In the genomic region with DNA sequence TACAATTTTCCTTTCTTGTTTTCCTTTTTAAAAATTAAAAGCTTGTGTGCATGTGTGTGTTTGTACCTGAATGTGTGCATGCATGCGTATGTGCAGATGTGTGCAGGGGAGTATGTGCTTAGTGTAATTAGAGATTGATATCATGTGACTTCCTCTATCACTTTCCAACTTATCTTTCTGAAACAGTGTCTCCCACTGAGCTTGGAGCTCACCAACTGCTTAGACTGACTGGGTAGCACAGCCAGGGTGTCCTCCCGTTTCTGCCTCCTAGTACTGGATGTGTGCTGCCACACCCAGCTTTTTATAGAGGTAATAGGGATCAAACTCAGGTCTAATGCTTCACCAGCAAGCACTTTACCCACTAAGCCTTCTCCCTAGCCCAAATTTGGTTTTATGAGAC, we compare ENCODE assay signal across 27 mouse cellular contexts. TPM values are rescaled to one million over a fixed set of nuclear protein-coding genes. Genes with fewer than 3 reads are reported as not detected.
DNase-seq lines count a peak whose midpoint lies in the region; ATAC-seq and TF ChIP-seq lines count a peak whose summit lies in the region.
"Had no signal": no experiment of that assay in that cellular context is flagged by ENCODE, and none has a peak within 500 bp of the region (broad histone marks: within the 10 kb centered on the region; RNA-seq: fewer than 3 reads in every experiment).

No protein-coding gene starts in this region.

- H3K27ac ChIP-seq in liver, embryonic 12.5 days: no peak overlapping the region
- no peak overlapping the region for H3K27ac ChIP-seq in liver, postnatal 0 days (ENCODE audit: low read depth)
- no peak overlapping the region for H3K27ac ChIP-seq in liver, embryonic 16.5 days (ENCODE audit: low read length)
- H3K27ac ChIP-seq: embryonic facial prominence, embryonic 13.5 days; embryonic facial prominence, embryonic 15.5 days; forebrain, embryonic 10.5 days; forebrain, embryonic 12.5 days had no signal

- TF ChIP-seq EP300 in liver, postnatal 0 days (IDR thresholded peaks at IDR 0.05; ENCODE audit: low read depth): no peak

- H3K4me2 ChIP-seq in liver, embryonic 12.5 days: no peak overlapping the region
- H3K4me2 ChIP-seq in liver, postnatal 0 days (ENCODE audit: low read depth, low read length): no peak overlapping the region
- H3K4me2 ChIP-seq in liver, embryonic 16.5 days (ENCODE audit: low read depth, low read length): no peak overlapping the region
- H3K4me2 ChIP-seq: embryonic facial prominence, embryonic 13.5 days; embryonic facial prominence, embryonic 15.5 days; forebrain, embryonic 12.5 days had no signal

- peak; percentile 37; the same call in 1 of the 2 replicates for ATAC-seq in liver, embryonic 12.5 days
- no peak for ATAC-seq in liver, postnatal 0 days
- peak; percentile 13; the same call in 1 of the 2 replicates for ATAC-seq in liver, embryonic 16.5 days (ENCODE audit: low read depth)
- ATAC-seq in megakaryocyte-erythroid progenitor cell, adult 5-6 weeks (replicated peaks; ENCODE audit: low FRiP score, low TSS enrichment, poor library complexity, severe bottlenecking): 0 out of 2 replicates have a peak, but pooled peaks have one; percentile 37
- ATAC-seq: activated CD4-positive, CD25-positive, alpha-beta regulatory T cell, adult 4 months; CD4-positive, CD25-positive, alpha-beta regulatory T cell, adult 4 months; forebrain, embryonic 14.5 days; forebrain, embryonic 16.5 days; Patski had no signal

- peaks cover 12% of the 10 kb centered on the region for H3K36me3 ChIP-seq in liver, embryonic 12.5 days
- 0 out of 2 replicates have a peak, but pooled peaks cover 5% of the 10 kb centered on the region for H3K36me3 ChIP-seq in liver, postnatal 0 days (replicated peaks; ENCODE audit: insufficient read depth, low read length)
- H3K36me3 ChIP-seq in liver, embryonic 16.5 days (ENCODE audit: control insufficient read depth, insufficient read depth): no peaks in the 10 kb centered on the region

- H3K4me3 ChIP-seq in liver, embryonic 12.5 days: no peak overlapping the region
- no peak overlapping the region for H3K4me3 ChIP-seq in liver, postnatal 0 days (ENCODE audit: low read depth, low read length)
- no peak overlapping the region for H3K4me3 ChIP-seq in liver, embryonic 16.5 days (ENCODE audit: low read depth, low read length)
- H3K4me3 ChIP-seq: embryonic facial prominence, embryonic 13.5 days; embryonic facial prominence, embryonic 15.5 days; erythroblast, embryonic 14.5 days; forebrain, embryonic 10.5 days; forebrain, embryonic 12.5 days had no signal

- H3K9ac ChIP-seq in liver, embryonic 12.5 days: no peak overlapping the region
- H3K9ac ChIP-seq in liver, postnatal 0 days (replicated peaks): no peak overlapping the region
- no peak overlapping the region for H3K9ac ChIP-seq in liver, embryonic 16.5 days (ENCODE audit: low read depth, low read length)
- H3K9ac ChIP-seq: embryonic facial prominence, embryonic 13.5 days; embryonic facial prominence, embryonic 15.5 days; forebrain, embryonic 12.5 days had no signal

- TF ChIP-seq CTCF in liver, postnatal 0 days (IDR thresholded peaks at IDR 0.05; ENCODE audit: low read depth): no peak

- no peaks in the 10 kb centered on the region for H3K27me3 ChIP-seq in liver, embryonic 12.5 days (replicated peaks)
- H3K27me3 ChIP-seq in liver, postnatal 0 days (ENCODE audit: insufficient read depth, low read length): no peaks in the 10 kb centered on the region
- H3K27me3 ChIP-seq in liver, embryonic 16.5 days (ENCODE audit: control insufficient read depth, insufficient read depth, low read depth, low read length): no peaks in the 10 kb centered on the region
- H3K27me3 ChIP-seq: CH12.LX; embryonic facial prominence, embryonic 13.5 days; embryonic facial prominence, embryonic 15.5 days; forebrain, embryonic 12.5 days; Patski had no signal

- H3K4me1 ChIP-seq in liver, embryonic 12.5 days: peaks cover 5% of the 10 kb centered on the region; the same call in 1 of the 2 replicates
- no peaks in the 10 kb centered on the region for H3K4me1 ChIP-seq in liver, postnatal 0 days (ENCODE audit: insufficient read depth)
- no peaks in the 10 kb centered on the region for H3K4me1 ChIP-seq in liver, embryonic 16.5 days (ENCODE audit: control insufficient read depth, low read depth, low read length)
- H3K4me1 ChIP-seq: embryonic facial prominence, embryonic 13.5 days; embryonic facial prominence, embryonic 15.5 days; forebrain, embryonic 10.5 days; forebrain, embryonic 12.5 days had no signal

- H3K9me3 ChIP-seq in liver, embryonic 12.5 days (replicated peaks): no peaks in the 10 kb centered on the region
- no peaks in the 10 kb centered on the region for H3K9me3 ChIP-seq in liver, postnatal 0 days (ENCODE audit: low read length)
- no peaks in the 10 kb centered on the region for H3K9me3 ChIP-seq in liver, embryonic 16.5 days (replicated peaks; ENCODE audit: control insufficient read depth, low read length)
- H3K9me3 ChIP-seq: embryonic facial prominence, embryonic 13.5 days; embryonic facial prominence, embryonic 15.5 days; forebrain, embryonic 10.5 days; forebrain, embryonic 12.5 days had no signal

- WGBS in liver, embryonic 12.5 days (ENCODE audit: insufficient replicate concordance): 61% methylated on average over 2 of the region's 2 CpGs
- WGBS in liver, postnatal 0 days (ENCODE audit: insufficient replicate concordance): 64% methylated on average over 2 of the region's 2 CpGs
- WGBS in liver, embryonic 16.5 days (ENCODE audit: insufficient replicate concordance): 54% methylated on average over 2 of the region's 2 CpGs

- DNase-seq in liver, postnatal 0 days: no peak
- no peak for DNase-seq in liver
- no peak for DNase-seq in heart, adult 18-20 months
- DNase-seq: adrenal gland, adult 8-10 months; adrenal gland, postnatal 14 days; adrenal gland, postnatal 36 days; B cell, adult 2 months; cerebellum, adult 11-12 months; cerebellum, adult 2 months; cerebellum, adult 9-10 months; cerebellum, postnatal 10 days; cerebellum, postnatal 25 days; embryo, embryonic 11 days had no signal

RNA-seq across cellular contexts. Expression of a gene that starts 22.9 kb away (rescaled TPM):
- polyA plus RNA-seq in liver, embryonic 12.5 days (2016; fragmentation: Nextera tagmentation; extraction: Ambion mirVana): 2.2 and 2.4 TPM in 2 replicates
- 1.4 TPM in 2 replicates for polyA plus RNA-seq in liver, postnatal 0 days (2015; fragmentation: Nextera tagmentation; extraction: Ambion mirVana)
- 1.3 and 1.7 TPM in 2 replicates for polyA plus RNA-seq in liver, embryonic 16.5 days (2015; fragmentation: Nextera tagmentation; extraction: Ambion mirVana)
- total RNA-seq in megakaryocyte-erythroid progenitor cell, adult 5-6 weeks (2014; fragmentation: Nextera tagmentation): 21.5 and 30.5 TPM in 2 replicates
- total RNA-seq in megakaryocyte-erythroid progenitor cell, adult 5-6 weeks (2017): 13.8 and 24.5 TPM in 2 replicates
- 10 to 100 TPM; 12.9 to 13.4 TPM for total RNA-seq in heart, adult 18-20 months (2021)

RNA-seq across cellular contexts. Expression of a gene that starts 29.9 kb away (rescaled TPM):
- polyA plus RNA-seq in liver, embryonic 12.5 days (2016; fragmentation: Nextera tagmentation; extraction: Ambion mirVana): 9.7 and 9.9 TPM in 2 replicates
- polyA plus RNA-seq in liver, postnatal 0 days (2015; fragmentation: Nextera tagmentation; extraction: Ambion mirVana): 3.8 and 3.9 TPM in 2 replicates
- polyA plus RNA-seq in liver, embryonic 16.5 days (2015; fragmentation: Nextera tagmentation; extraction: Ambion mirVana): 5.2 and 6.0 TPM in 2 replicates
- total RNA-seq in megakaryocyte-erythroid progenitor cell, adult 5-6 weeks (2014; fragmentation: Nextera tagmentation): 12.4 and 16.4 TPM in 2 replicates
- 21.8 and 32.1 TPM in 2 replicates for total RNA-seq in megakaryocyte-erythroid progenitor cell, adult 5-6 weeks (2017)
- total RNA-seq in heart, adult 18-20 months (2021): 10 to 100 TPM; 13.1 to 15.3 TPM
